Mouse (Mus musculus) brain, embryonic 14.5 days (tissue): ENCODE data around the gene Ptgdr2. TPM values are rescaled to one million over a fixed set of nuclear protein-coding genes. Genes with fewer than 3 reads are reported as not detected.
A peak's percentile ranks its signal among the peaks of the same experiment; 100 is the strongest.

Source experiments
- DNase-seq: peaks from one replicate; pipeline ENCODE4 v3.0.0-alpha.2; 2011; ENCODE audit warnings: low read depth
- CTCF ChIP-seq: fragments of 200-500 bp; IDR thresholded peaks from 2 replicates; pipeline ENCODE4 v1.5.1; 2012; ENCODE audit warnings: inconsistent platforms, mild to moderate bottlenecking, moderate library complexity, borderline replicate concordance; ENCODE audit not compliant: insufficient read depth, insufficient read length; ENCODE audit errors: extremely low read depth
- POLR2A ChIP-seq: fragments of 200-500 bp; IDR thresholded peaks from 2 replicates; pipeline ENCODE4 v1.6.1; 2012; ENCODE audit warnings: mild to moderate bottlenecking, inconsistent platforms, borderline replicate concordance; ENCODE audit not compliant: poor library complexity, insufficient read depth, insufficient read length, severe bottlenecking; ENCODE audit errors: extremely low read depth
- polyA plus RNA-seq: library from polyadenylated mRNA; depleted of rRNA; stranded (reverse); fragments of >200 nt; gene quantifications from 2 replicates; pipeline ENCODE4 v1.2.3, GENCODE M21; 2012; rRNA removed

Ptgdr2 gene
- 0.30 and 0.44 TPM in 2 replicates for polyA plus RNA-seq

GRCm38 (mm10) chr19:10937110-10937563 is at the start of gene Ptgdr2:
Ptgdr2 (plus strand) TSS chr19:10937160.
- no peak for DNase-seq
- TF ChIP-seq CTCF (no peak), POLR2A (no peak)

- no peak for DNase-seq
- TF ChIP-seq POLR2A (no peak), CTCF (no peak)
Measured at GRCm38 (mm10) chr19:10892201-10892600, 44.8 kb upstream of the Ptgdr2 start.

GRCm38 (mm10) chr19:10895016-10895528 is 41.9 kb upstream of the Ptgdr2 start, which contains the start of gene Prpf19:
Prpf19 (plus strand) TSS chr19:10895231.
- TF ChIP-seq CTCF (no peak), POLR2A (peak; percentile 82; the same call in 1 of the 2 replicates)
- DNase-seq, result peak; percentile 100

GRCm38 (mm10) chr19:10895708-10896107 is 41.3 kb upstream of the Ptgdr2 start:
- no peak for TF ChIP-seq CTCF
- no peak for DNase-seq

- DNase-seq, result no peak
- TF ChIP-seq CTCF (no peak), POLR2A (no peak)
Measured at GRCm38 (mm10) chr19:10896849-10897248, 40.1 kb upstream of the Ptgdr2 start.

- TF ChIP-seq CTCF, result no peak
- TF ChIP-seq POLR2A, result no peak
- no peak for DNase-seq
Measured at GRCm38 (mm10) chr19:10897491-10897890, 39.5 kb upstream of the Ptgdr2 start.

GRCm38 (mm10) chr19:10900315-10900714 is 36.6 kb upstream of the Ptgdr2 start:
- TF ChIP-seq POLR2A (no peak), CTCF (no peak)
- no peak for DNase-seq

- DNase-seq, result no peak
- TF ChIP-seq CTCF, result no peak
- TF ChIP-seq POLR2A, result no peak
Measured at GRCm38 (mm10) chr19:10901046-10901445, 35.9 kb upstream of the Ptgdr2 start.

GRCm38 (mm10) chr19:10904512-10904911 is 32.4 kb upstream of the Ptgdr2 start:
- no peak for TF ChIP-seq POLR2A
- no peak for TF ChIP-seq CTCF
- no peak for DNase-seq

- TF ChIP-seq CTCF, result no peak
- TF ChIP-seq POLR2A, result no peak
- DNase-seq, result peak; percentile 24
Measured at GRCm38 (mm10) chr19:10904927-10905727, 31.8 kb upstream of the Ptgdr2 start.

GRCm38 (mm10) chr19:10905728-10906000 is 31.3 kb upstream of the Ptgdr2 start:
- DNase-seq, result no peak
- TF ChIP-seq CTCF (no peak), POLR2A (no peak)

- peak; percentile 75 for TF ChIP-seq CTCF
- TF ChIP-seq POLR2A, result no peak
- DNase-seq, result peak; percentile 48
Measured at GRCm38 (mm10) chr19:10907891-10908290, 29.1 kb upstream of the Ptgdr2 start.
